ENCODE assay signal across 8 mouse cellular contexts in genomic region chr19:3208283-3208682, GRCm38 (mm10).
DNase-seq lines count a peak whose midpoint lies in the region; ATAC-seq and TF ChIP-seq lines count a peak whose summit lies in the region.
"Had no signal": no experiment of that assay in that cellular context is flagged by ENCODE, and none has a peak within 500 bp of the region (broad histone marks: within the 10 kb centered on the region; RNA-seq: fewer than 3 reads in every experiment).

No protein-coding gene starts in this region.

- H3K79me2 ChIP-seq in CH12.LX (replicated peaks; ENCODE audit: control insufficient read depth, extremely low read depth, insufficient read depth, poor library complexity, severe bottlenecking) = no peaks in the 10 kb centered on the region

- no peak overlapping the region for H3K27ac ChIP-seq in kidney, adult 2 months (ENCODE audit: insufficient read depth, low read depth, low read length)
- H3K27ac ChIP-seq in kidney, embryonic 16.5 days (ENCODE audit: low read length) = no peak overlapping the region
- H3K27ac ChIP-seq in CH12.LX (ENCODE audit: insufficient read depth, low read depth) = no peak overlapping the region
- H3K27ac ChIP-seq in embryonic facial prominence, embryonic 14.5 days (replicated peaks; ENCODE audit: low read depth, low read length) = no peak overlapping the region
- H3K27ac ChIP-seq: heart, embryonic 15.5 days had no signal

- no peaks in the 10 kb centered on the region for H3K9me3 ChIP-seq in kidney, embryonic 16.5 days (ENCODE audit: low read length)
- no peaks in the 10 kb centered on the region for H3K9me3 ChIP-seq in CH12.LX (replicated peaks; ENCODE audit: low read length)
- no peaks in the 10 kb centered on the region for H3K9me3 ChIP-seq in embryonic facial prominence, embryonic 14.5 days (ENCODE audit: control insufficient read depth, low read length)
- H3K9me3 ChIP-seq: heart, embryonic 15.5 days had no signal

- TF ChIP-seq RAD21 in CH12.LX (IDR thresholded peaks at IDR 0.05; ENCODE audit: low read depth, low read length) = no peak; the same call in none of the 2 replicates

- no peaks in the 10 kb centered on the region for H3K4me1 ChIP-seq in kidney, adult 2 months (ENCODE audit: control insufficient read depth, insufficient read depth, low read length)
- no peaks in the 10 kb centered on the region for H3K4me1 ChIP-seq in kidney, embryonic 16.5 days (ENCODE audit: insufficient read depth, low read length)
- H3K4me1 ChIP-seq in CH12.LX (ENCODE audit: control insufficient read depth in 1 of 2, insufficient read depth in 2 of 2) = peaks cover 0 to 17% of the 10 kb centered on the region in 2 experiments; a peak in 3 of 4 replicates
- no peaks in the 10 kb centered on the region for H3K4me1 ChIP-seq in embryonic facial prominence, embryonic 14.5 days (ENCODE audit: control insufficient read depth, insufficient read depth, low read length)
- H3K4me1 ChIP-seq: heart, embryonic 15.5 days had no signal

- in situ Hi-C loops in CH12.LX (cut with MboI; ENCODE audit: low pct_ligation_motif_present, low pct_unique_long_range_greater_than_20kb, low sequenced_read_pairs) = no loop called here

- no peak for ATAC-seq in kidney, embryonic 16.5 days (ENCODE audit: low FRiP score, low TSS enrichment)
- no peak for ATAC-seq in embryonic facial prominence, embryonic 14.5 days (ENCODE audit: low read depth)
- ATAC-seq in megakaryocyte, adult 5-6 weeks (ENCODE audit: poor library complexity, severe bottlenecking) = no peak

- peak; percentile 34 for DNase-seq in kidney, adult 2 months
- DNase-seq in CH12.LX (ENCODE audit: extremely low read depth) = peak; percentile 65
- peak; percentile 24 for DNase-seq in Muller cell, postnatal 12 days (ENCODE audit: inconsistent ontology term)
- peak; percentile 53 for DNase-seq in embryonic facial prominence, embryonic 14.5 days (ENCODE audit: low spot score)
- DNase-seq in lung, postnatal 14 days = peak; percentile 30

- TF ChIP-seq CTCF in kidney, adult 2 months (conservative IDR thresholded peaks at IDR 0.05; ENCODE audit: insufficient read depth, insufficient read length, low read depth, low read length) = peak; percentile 67
- TF ChIP-seq CTCF in CH12.LX (conservative IDR thresholded peaks at IDR 0.05 in 1 of 2, IDR thresholded peaks at IDR 0.05 in 1 of 2; ENCODE audit: low read depth in 2 of 2, low read length in 2 of 2) = peak; percentile 64 to 73

- no peak for TF ChIP-seq POLR2A in kidney, adult 2 months (IDR thresholded peaks at IDR 0.05; ENCODE audit: low read depth, low read length)
- TF ChIP-seq POLR2A in CH12.LX (IDR thresholded peaks at IDR 0.05; ENCODE audit: low read depth, low read length) = no peak

- no peak overlapping the region for H3K9ac ChIP-seq in kidney, embryonic 16.5 days (replicated peaks; ENCODE audit: low read length)
- H3K9ac ChIP-seq in CH12.LX (ENCODE audit: insufficient read depth, low read depth) = no peak overlapping the region
- no peak overlapping the region for H3K9ac ChIP-seq in embryonic facial prominence, embryonic 14.5 days (ENCODE audit: low read depth, low read length)
- H3K9ac ChIP-seq: heart, embryonic 15.5 days had no signal

- H3K27me3 ChIP-seq in kidney, adult 2 months (replicated peaks; ENCODE audit: control insufficient read depth, insufficient read depth, low read length) = no peaks in the 10 kb centered on the region
- H3K27me3 ChIP-seq in kidney, embryonic 16.5 days (ENCODE audit: insufficient read depth, low read length) = no peaks in the 10 kb centered on the region
- H3K27me3 ChIP-seq in CH12.LX (replicated peaks) = no peaks in the 10 kb centered on the region
- H3K27me3 ChIP-seq in embryonic facial prominence, embryonic 14.5 days (replicated peaks; ENCODE audit: control insufficient read depth, insufficient read depth, low read length) = no peaks in the 10 kb centered on the region
- H3K27me3 ChIP-seq: heart, embryonic 15.5 days had no signal

- no peaks in the 10 kb centered on the region for H3K36me3 ChIP-seq in kidney, adult 2 months (ENCODE audit: control insufficient read depth, insufficient read depth, low read length)
- no peaks in the 10 kb centered on the region for H3K36me3 ChIP-seq in kidney, embryonic 16.5 days (ENCODE audit: insufficient read depth, low read length)
- no peaks in the 10 kb centered on the region for H3K36me3 ChIP-seq in CH12.LX (replicated peaks in 1 of 2; ENCODE audit: control insufficient read depth in 1 of 2, insufficient read depth in 1 of 2, low read length in 1 of 2)
- H3K36me3 ChIP-seq in embryonic facial prominence, embryonic 14.5 days (ENCODE audit: control insufficient read depth, insufficient read depth, low read length) = no peaks in the 10 kb centered on the region
- H3K36me3 ChIP-seq: heart, embryonic 15.5 days had no signal

- no peak overlapping the region for H3K4me2 ChIP-seq in kidney, embryonic 16.5 days (replicated peaks; ENCODE audit: low read depth, low read length)
- H3K4me2 ChIP-seq in CH12.LX (ENCODE audit: insufficient read depth, low read depth, poor library complexity, severe bottlenecking) = no peak overlapping the region
- H3K4me2 ChIP-seq in embryonic facial prominence, embryonic 14.5 days (ENCODE audit: low read depth, low read length) = no peak overlapping the region
- H3K4me2 ChIP-seq: heart, embryonic 15.5 days had no signal

- 17% methylated on average over 4 of the region's 4 CpGs for WGBS in kidney, adult 2 months
- WGBS in kidney, embryonic 16.5 days = 13% methylated on average over 4 of the region's 4 CpGs
- 9% methylated on average over 4 of the region's 4 CpGs for WGBS in embryonic facial prominence, embryonic 14.5 days

- TF ChIP-seq EP300 in CH12.LX (IDR thresholded peaks at IDR 0.05; ENCODE audit: low read length) = no peak

- no peak overlapping the region for H3K4me3 ChIP-seq in kidney, adult 2 months (ENCODE audit: insufficient read depth, low read depth, low read length)
- H3K4me3 ChIP-seq in kidney, embryonic 16.5 days (ENCODE audit: low read length) = no peak overlapping the region
- H3K4me3 ChIP-seq in CH12.LX (replicated peaks in 1 of 3; ENCODE audit: low read depth in 2 of 3, low read length in 2 of 3, poor library complexity in 1 of 3) = no peak overlapping the region
- H3K4me3 ChIP-seq in embryonic facial prominence, embryonic 14.5 days (ENCODE audit: low read depth, low read length) = no peak overlapping the region
- H3K4me3 ChIP-seq: heart, embryonic 15.5 days had no signal

- dilution Hi-C loops in CH12.LX (cut with MboI; ENCODE audit: extremely low pct_ligation_motif_present, extremely low pct_unique_long_range_greater_than_20kb, low sequenced_read_pairs) = no loop called here

TF ChIP-seq in CH12.LX, 34 proteins besides CTCF, POLR2A, EP300 and RAD21:
- TF ChIP-seq ELF1 (IDR thresholded peaks at IDR 0.05; ENCODE audit: low read depth, low read length) (peak; percentile 71), MYC (IDR thresholded peaks at IDR 0.05; ENCODE audit: low read depth, low read length) (no peak), ZNF384 (IDR thresholded peaks at IDR 0.05; ENCODE audit: low read depth, low read length) (peak; percentile 95), SMC3 (IDR thresholded peaks at IDR 0.05; ENCODE audit: low read depth, low read length) (peak; percentile 44), KAT2A (IDR thresholded peaks at IDR 0.05; ENCODE audit: insufficient replicate concordance, low read length) (no peak)
